Comparison of ENCODE assay signal across 9 mouse cellular contexts in the genomic region with DNA sequence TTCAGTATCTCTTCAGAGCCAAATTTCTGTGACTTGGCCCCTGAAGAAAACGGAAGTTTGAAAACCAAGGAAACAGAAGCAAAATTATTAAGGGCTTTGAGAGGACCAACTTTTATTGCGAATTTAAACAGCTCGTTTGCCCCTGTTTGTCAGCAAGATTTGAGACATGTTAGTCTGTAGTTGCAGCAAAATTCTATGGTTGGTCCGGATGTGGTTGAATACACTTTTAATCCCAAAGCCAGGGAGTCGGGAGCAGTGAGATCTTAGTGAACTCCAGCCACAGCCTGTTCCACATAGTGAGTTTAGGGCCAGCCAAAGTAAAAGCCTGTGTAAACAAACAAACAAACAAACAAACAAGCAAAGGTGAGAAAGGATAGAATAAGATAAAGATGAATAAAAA. TPM values are rescaled to one million over a fixed set of nuclear protein-coding genes. Genes with fewer than 3 reads are reported as not detected.
A peak's percentile ranks its signal among the peaks of the same experiment; 100 is the strongest.
DNase-seq lines count a peak whose midpoint lies in the region; ATAC-seq lines count a peak whose summit lies in the region.
"Had no signal": no experiment of that assay in that cellular context is flagged by ENCODE, and none has a peak within 500 bp of the region (broad histone marks: within the 10 kb centered on the region; RNA-seq: fewer than 3 reads in every experiment).

No protein-coding gene starts in this region.

- 0 out of 2 replicates have a peak overlapping the region, but pooled peaks have one; percentile 59 for H3K27ac ChIP-seq in heart, embryonic 10.5 days
- no peak overlapping the region for H3K27ac ChIP-seq in brown adipose tissue, adult 24 weeks (replicated peaks; ENCODE audit: low read depth, low read length)
- H3K27ac ChIP-seq in hindbrain, embryonic 15.5 days (replicated peaks) = no peak overlapping the region
- H3K27ac ChIP-seq in midbrain, embryonic 14.5 days (replicated peaks; ENCODE audit: low read depth, low read length) = no peak overlapping the region

- H3K4me2 ChIP-seq in hindbrain, embryonic 15.5 days = peak overlapping the region; percentile 63
- H3K4me2 ChIP-seq in midbrain, embryonic 14.5 days (ENCODE audit: low read length) = peak overlapping the region; percentile 50

- no peak for ATAC-seq in hindbrain, embryonic 15.5 days (ENCODE audit: low FRiP score, low read depth)
- no peak for ATAC-seq in midbrain, embryonic 14.5 days (ENCODE audit: low FRiP score, low TSS enrichment)

- H3K9ac ChIP-seq in hindbrain, embryonic 15.5 days = no peak overlapping the region
- no peak overlapping the region for H3K9ac ChIP-seq in midbrain, embryonic 14.5 days (replicated peaks; ENCODE audit: low read length)

- WGBS in heart, embryonic 10.5 days = 14% methylated on average over 5 of the region's 5 CpGs
- 20% methylated on average over 5 of the region's 5 CpGs for WGBS in hindbrain, embryonic 15.5 days
- WGBS in midbrain, embryonic 14.5 days = 12% methylated on average over 5 of the region's 5 CpGs

- peaks cover 16% of the 10 kb centered on the region; the same call in 1 of the 2 replicates for H3K4me1 ChIP-seq in heart, embryonic 10.5 days
- no peaks in the 10 kb centered on the region for H3K4me1 ChIP-seq in brown adipose tissue, adult 24 weeks (ENCODE audit: control insufficient read depth, insufficient read depth, insufficient read length, low read length)
- peaks cover 37% of the 10 kb centered on the region for H3K4me1 ChIP-seq in hindbrain, embryonic 15.5 days (replicated peaks)
- 0 out of 2 replicates have a peak, but pooled peaks cover 10% of the 10 kb centered on the region for H3K4me1 ChIP-seq in midbrain, embryonic 14.5 days (ENCODE audit: control insufficient read depth, insufficient read depth, low read length)

- H3K36me3 ChIP-seq in heart, embryonic 10.5 days = no peaks in the 10 kb centered on the region
- no peaks in the 10 kb centered on the region for H3K36me3 ChIP-seq in hindbrain, embryonic 15.5 days
- no peaks in the 10 kb centered on the region for H3K36me3 ChIP-seq in midbrain, embryonic 14.5 days (ENCODE audit: control insufficient read depth, insufficient read depth, low read length)

- H3K9me3 ChIP-seq in heart, embryonic 10.5 days = no peaks in the 10 kb centered on the region
- H3K9me3 ChIP-seq in hindbrain, embryonic 15.5 days = no peaks in the 10 kb centered on the region
- no peaks in the 10 kb centered on the region for H3K9me3 ChIP-seq in midbrain, embryonic 14.5 days (ENCODE audit: control insufficient read depth, low read length)

- no peak for DNase-seq in heart, embryonic 10.5 days (ENCODE audit: low spot score)
- DNase-seq in heart, postnatal 36 days = no peak
- no peak for DNase-seq in midbrain, embryonic 14.5 days
- no peak for DNase-seq in cerebellum, postnatal 10 days
- DNase-seq in embryo, embryonic 9.5 days (ENCODE audit: extremely low spot score) = no peak
- no peak for DNase-seq in layer of hippocampus, postnatal 10 days (ENCODE audit: low spot score in 2 of 2)

- intact Hi-C loops in heart, postnatal 36 days (cut with DNase I) = loop anchor here (1.0 to 10.0 kb wide), 7 partner anchors 14 to 1721 kb away; a partner anchor contains a TSS

- peak overlapping the region; percentile 73 for H3K4me3 ChIP-seq in heart, embryonic 10.5 days
- H3K4me3 ChIP-seq in brown adipose tissue, adult 24 weeks (ENCODE audit: insufficient read depth, low read depth, low read length) = peak overlapping the region; percentile 17; the same call in 1 of the 2 replicates
- H3K4me3 ChIP-seq in hindbrain, embryonic 15.5 days = peak overlapping the region; percentile 77
- H3K4me3 ChIP-seq in midbrain, embryonic 14.5 days (replicated peaks; ENCODE audit: low read depth, low read length) = peak overlapping the region; percentile 53

- H3K27me3 ChIP-seq in heart, embryonic 10.5 days (ENCODE audit: insufficient read depth, poor library complexity, severe bottlenecking) = no peaks in the 10 kb centered on the region
- no peaks in the 10 kb centered on the region for H3K27me3 ChIP-seq in hindbrain, embryonic 15.5 days
- H3K27me3 ChIP-seq in midbrain, embryonic 14.5 days (ENCODE audit: control insufficient read depth, insufficient read depth, low read length) = no peaks in the 10 kb centered on the region

RNA-seq across cellular contexts. Expression of a gene that starts 9.5 kb away (rescaled TPM):
- polyA plus RNA-seq in heart, embryonic 10.5 days (2016; fragmentation: Nextera tagmentation; extraction: Ambion mirVana) = 10.1 and 13.0 TPM in 2 replicates
- 1 to 10 TPM; 4.3 TPM for total RNA-seq in heart, postnatal 36 days (2021)
- polyA plus RNA-seq in brown adipose tissue, adult 24 weeks (2012; ENCODE audit: insufficient read depth, insufficient read length, missing spikeins) = 4.4 and 5.0 TPM in 2 replicates
- polyA plus RNA-seq in hindbrain, embryonic 15.5 days (2015; fragmentation: Nextera tagmentation; extraction: Ambion mirVana) = 8.8 and 9.1 TPM in 2 replicates
- polyA plus RNA-seq in midbrain, embryonic 14.5 days (2014; fragmentation: Nextera tagmentation; extraction: Ambion mirVana) = 9.3 and 9.9 TPM in 2 replicates
- 1 to 10 TPM; 7.0 to 7.5 TPM for total RNA-seq in layer of hippocampus, postnatal 10 days (2021)

RNA-seq across cellular contexts. Expression of a gene that starts 32.5 kb away (rescaled TPM):
- polyA plus RNA-seq in heart, embryonic 10.5 days (2016; fragmentation: Nextera tagmentation; extraction: Ambion mirVana) = 0.04 and 0.96 TPM in 2 replicates
- not detected for total RNA-seq in heart, postnatal 36 days (2021)
- polyA plus RNA-seq in brown adipose tissue, adult 24 weeks (2012; ENCODE audit: insufficient read depth, insufficient read length, missing spikeins) = not detected in 2 replicates
- polyA plus RNA-seq in hindbrain, embryonic 15.5 days (2015; fragmentation: Nextera tagmentation; extraction: Ambion mirVana) = 0.17 TPM in 1 of 2 replicates, not detected in the other
- polyA plus RNA-seq in midbrain, embryonic 14.5 days (2014; fragmentation: Nextera tagmentation; extraction: Ambion mirVana) = 0.09 TPM in 1 of 2 replicates, not detected in the other
- total RNA-seq in layer of hippocampus, postnatal 10 days (2021) = not detected

RNA-seq across cellular contexts. Expression of a gene that starts 55.5 kb away (rescaled TPM):
- polyA plus RNA-seq in heart, embryonic 10.5 days (2016; fragmentation: Nextera tagmentation; extraction: Ambion mirVana) = 0.30 and 0.75 TPM in 2 replicates
- not detected for total RNA-seq in heart, postnatal 36 days (2021)
- polyA plus RNA-seq in brown adipose tissue, adult 24 weeks (2012; ENCODE audit: insufficient read depth, insufficient read length, missing spikeins) = not detected in 2 replicates
- 0.06 and 0.08 TPM in 2 replicates for polyA plus RNA-seq in hindbrain, embryonic 15.5 days (2015; fragmentation: Nextera tagmentation; extraction: Ambion mirVana)
- not detected in 2 replicates for polyA plus RNA-seq in midbrain, embryonic 14.5 days (2014; fragmentation: Nextera tagmentation; extraction: Ambion mirVana)
- under 1 TPM; 0.53 to 0.58 TPM for total RNA-seq in layer of hippocampus, postnatal 10 days (2021)
- polyA plus RNA-seq: small intestine, adult 2 months had no signal

Comparison
In these comparisons a context has a peak if more than half of its experiments do, and no peak if none do; other contexts are left out.
1. H3K4me3 ChIP-seq: peak in every context shown above with its lines; median percentile 77 in hindbrain, embryonic 15.5 days; 73 in heart, embryonic 10.5 days; 53 in midbrain, embryonic 14.5 days; 17 in brown adipose tissue, adult 24 weeks.